Mouse (Mus musculus): ENCODE results near the gene Il1r2.

- TF ChIP-seq CTCF (IDR thresholded peaks at IDR 0.05; ENCODE audit: control insufficient read depth, insufficient read depth, insufficient replicate concordance, low read depth, low read length) = no peak
- no peak for TF ChIP-seq POLR2A (IDR thresholded peaks at IDR 0.05; ENCODE audit: control insufficient read depth, low read depth, low read length)
These were observed 35.9 kb downstream of the Il1r2 start for GRCm38 (mm10) chr1:40109736-40110135.

All from testis, adult 2 months (tissue).